Mouse (Mus musculus) myocyte (in vitro differentiated cells): ENCODE results near the gene Rpl10a. TPM values are rescaled to one million over a fixed set of nuclear protein-coding genes. Genes with fewer than 3 reads are reported as not detected.

ENCODE experiments used
- H3K27me3 ChIP-seq: one replicate; pipeline ENCODE4 v1.6.1; 2011; ENCODE audit not compliant: control insufficient read depth, insufficient read depth, insufficient read length
- H3K36me3 ChIP-seq: one replicate; pipeline ENCODE4 v1.6.1; 2011; ENCODE audit not compliant: control insufficient read depth, insufficient read depth
- H3K4me2 ChIP-seq: one replicate; pipeline ENCODE4 v1.6.1; 2011; ENCODE audit warnings: low read depth, control low read depth
- H3K4me3 ChIP-seq: one replicate; pipeline ENCODE4 v1.5.1; 2011; ENCODE audit warnings: mild to moderate bottlenecking, control low read depth, moderate library complexity
- H3K79me2 ChIP-seq: one replicate; pipeline ENCODE4 v1.6.1; 2011; ENCODE audit not compliant: control insufficient read depth, insufficient read depth
- H3ac ChIP-seq: one replicate; pipeline ENCODE4 v1.6.1; 2011; ENCODE audit not compliant: control insufficient read depth, insufficient read length
- CEBPB ChIP-seq: IDR thresholded peaks from 2 replicates; pipeline ENCODE4 v1.6.1; 2011; ENCODE audit warnings: mild to moderate bottlenecking, moderate library complexity; ENCODE audit not compliant: poor library complexity, insufficient read depth, severe bottlenecking
- E2F4 ChIP-seq: IDR thresholded peaks from one replicate; pipeline ENCODE4 v1.6.1; 2011; ENCODE audit warnings: mild to moderate bottlenecking, control low read depth, moderate library complexity; ENCODE audit not compliant: insufficient read depth
- MAX ChIP-seq: IDR thresholded peaks from one replicate; pipeline ENCODE4 v1.6.1; 2011; ENCODE audit warnings: low read depth, mild to moderate bottlenecking, control low read depth
- MYOD1 ChIP-seq, 3 experiments: IDR thresholded peaks; one replicate each; pipeline ENCODE4 v1.6.1; 2011; ENCODE audit warnings: control low read depth in 2 of 3, low read depth in 2 of 3, mild to moderate bottlenecking in 2 of 3, moderate library complexity in 1 of 3; ENCODE audit not compliant: insufficient read length in 2 of 3, control insufficient read depth in 1 of 3
- MYOG ChIP-seq, 3 experiments: IDR thresholded peaks; one replicate each; pipeline ENCODE4 v1.6.1; 2011; ENCODE audit warnings: control low read depth in 2 of 3, low read depth in 2 of 3, mild to moderate bottlenecking in 2 of 3; ENCODE audit not compliant: insufficient read length in 2 of 3, control insufficient read depth in 1 of 3, insufficient read depth in 1 of 3
- POLR2A ChIP-seq: IDR thresholded peaks from one replicate; pipeline ENCODE4 v1.6.1; 2011; ENCODE audit warnings: low read depth, mild to moderate bottlenecking, control low read depth, moderate library complexity; ENCODE audit not compliant: insufficient read length
- POLR2AphosphoS2 ChIP-seq: IDR thresholded peaks from one replicate; pipeline ENCODE4 v1.6.1; 2011; ENCODE audit warnings: low read depth, control low read depth; ENCODE audit not compliant: insufficient read length
- REST ChIP-seq: IDR thresholded peaks from one replicate; pipeline ENCODE4 v1.6.1; 2011; ENCODE audit warnings: mild to moderate bottlenecking, control low read depth, moderate library complexity; ENCODE audit not compliant: insufficient read depth, insufficient read length
- SRF ChIP-seq: IDR thresholded peaks from one replicate; pipeline ENCODE4 v1.6.1; 2011; ENCODE audit warnings: low read depth; ENCODE audit not compliant: control insufficient read depth, insufficient read length
- TCF12 ChIP-seq: IDR thresholded peaks from one replicate; pipeline ENCODE4 v1.6.1; 2011; ENCODE audit warnings: mild to moderate bottlenecking, control low read depth; ENCODE audit not compliant: poor library complexity, insufficient read depth, severe bottlenecking
- TCF3 ChIP-seq: IDR thresholded peaks from one replicate; pipeline ENCODE4 v1.6.1; 2011; ENCODE audit warnings: low read depth, control low read depth; ENCODE audit not compliant: insufficient read length
- USF1 ChIP-seq: IDR thresholded peaks from one replicate; pipeline ENCODE4 v1.6.1; 2011; ENCODE audit warnings: low read depth, mild to moderate bottlenecking, control low read depth, moderate library complexity
- polyA plus RNA-seq: library from polyadenylated mRNA; unstranded; fragments of >200 nt; fragmentation: generic; extraction: Trizol; gene quantifications from one replicate; pipeline ENCODE4 v1.2.1, GENCODE M21; 2012; ENCODE audit warnings: missing spikeins

Gene Rpl10a
- polyA plus RNA-seq, 1 experiment = 2,984 TPM

GRCm38 (mm10) chr17:28368449-28368848 is 40.2 kb downstream of the Rpl10a start:
- no peak overlapping the region for H3K4me3 ChIP-seq
- H3ac ChIP-seq = no peak overlapping the region
- peak overlapping the region; percentile 51 for H3K4me2 ChIP-seq
- no peaks in the 10 kb centered on the region for H3K79me2 ChIP-seq
- peaks cover 7% of the 10 kb centered on the region for H3K27me3 ChIP-seq
- TF ChIP-seq SRF = peak; percentile 12
- TF ChIP-seq USF1 = no peak
- no peaks in the 10 kb centered on the region for H3K36me3 ChIP-seq

GRCm38 (mm10) chr17:28369056-28369455 is 40.8 kb downstream of the Rpl10a start:
- TF ChIP-seq TCF12 (no peak), TCF3 (no peak), POLR2AphosphoS2 (no peak), MYOD1 (IDR thresholded peaks at IDR 0.05; ENCODE audit: control insufficient read depth in 1 of 3, insufficient read length in 2 of 3, low read depth in 2 of 3) (no peak), CEBPB (no peak), REST (no peak), MAX (no peak), USF1 (no peak), MYOG (IDR thresholded peaks at IDR 0.05; ENCODE audit: control insufficient read depth in 1 of 3, insufficient read depth in 1 of 3, insufficient read length in 2 of 3, low read depth in 2 of 3) (no peak), POLR2A (no peak), E2F4 (no peak), SRF (no peak)
- Histone ChIP-seq H3K4me3 (no peak overlapping the region), H3K4me2 (no peak overlapping the region), H3K27me3 (peaks cover 3% of the 10 kb centered on the region), H3ac (no peak overlapping the region), H3K79me2 (no peaks in the 10 kb centered on the region), H3K36me3 (no peaks in the 10 kb centered on the region)

GRCm38 (mm10) chr17:28371286-28371685 is 43.0 kb downstream of the Rpl10a start:
- TF ChIP-seq USF1 (no peak), MYOG (IDR thresholded peaks at IDR 0.05; ENCODE audit: control insufficient read depth in 1 of 3, insufficient read depth in 1 of 3, insufficient read length in 2 of 3, low read depth in 2 of 3) (no peak), POLR2A (no peak)
- no peaks in the 10 kb centered on the region for H3K27me3 ChIP-seq
- H3K36me3 ChIP-seq = no peaks in the 10 kb centered on the region
- H3K4me2 ChIP-seq = no peak overlapping the region
- H3ac ChIP-seq = no peak overlapping the region
- H3K4me3 ChIP-seq = no peak overlapping the region
- no peaks in the 10 kb centered on the region for H3K79me2 ChIP-seq

- Histone ChIP-seq H3K27me3 (no peaks in the 10 kb centered on the region), H3ac (no peak overlapping the region), H3K36me3 (no peaks in the 10 kb centered on the region), H3K4me2 (no peak overlapping the region), H3K79me2 (no peaks in the 10 kb centered on the region), H3K4me3 (no peak overlapping the region)
- TF ChIP-seq MAX = no peak
- TF ChIP-seq MYOD1 (IDR thresholded peaks at IDR 0.05; ENCODE audit: control insufficient read depth in 1 of 3, insufficient read length in 2 of 3, low read depth in 2 of 3) = peak in 1 of 3 experiments; percentile 59
Observed at GRCm38 (mm10) chr17:28371941-28372340, 43.7 kb downstream of the Rpl10a start.

GRCm38 (mm10) chr17:28373821-28374220 is 45.5 kb downstream of the Rpl10a start:
- no peaks in the 10 kb centered on the region for H3K36me3 ChIP-seq

DNA sequence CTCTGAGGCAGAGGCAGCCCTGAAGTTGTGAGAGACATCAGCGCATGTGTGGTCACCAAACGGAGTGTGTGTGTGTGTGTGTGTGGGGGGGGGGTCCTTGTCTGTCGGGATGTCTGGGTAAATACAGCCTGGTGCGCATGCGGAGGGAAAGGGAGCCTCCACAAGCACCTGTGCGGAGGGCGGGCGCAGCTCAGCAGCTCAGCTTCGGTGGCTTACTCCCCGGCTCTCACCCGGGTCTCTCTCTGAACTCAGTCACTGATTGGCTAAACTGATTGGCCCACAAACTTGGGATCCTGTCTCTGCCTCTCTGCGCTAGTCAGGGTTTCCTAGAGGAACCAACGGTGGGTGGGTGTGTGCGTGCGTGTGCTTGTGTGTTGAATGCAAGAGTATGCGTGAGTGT is 46.2 kb downstream of the Rpl10a start:
- no peak overlapping the region for H3K4me2 ChIP-seq

More at GRCm38 (mm10) chr17:28373821-28374220, 45.5 kb downstream of the Rpl10a start:
- Histone ChIP-seq H3K79me2 (no peaks in the 10 kb centered on the region), H3K4me3 (no peak overlapping the region), H3ac (no peak overlapping the region), H3K27me3 (no peaks in the 10 kb centered on the region), H3K4me2 (no peak overlapping the region)
- TF ChIP-seq MYOD1 (IDR thresholded peaks at IDR 0.05; ENCODE audit: control insufficient read depth in 1 of 3, insufficient read length in 2 of 3, low read depth in 2 of 3) = peak in 1 of 3 experiments; percentile 59
- peak in 1 of 3 experiments; percentile 21 for TF ChIP-seq MYOG (IDR thresholded peaks at IDR 0.05; ENCODE audit: control insufficient read depth in 1 of 3, insufficient read depth in 1 of 3, insufficient read length in 2 of 3, low read depth in 2 of 3)
- no peak for TF ChIP-seq POLR2A
- no peak for TF ChIP-seq CEBPB

More for the DNA sequence above, 46.2 kb downstream of the Rpl10a start:
- Histone ChIP-seq H3K36me3 (no peaks in the 10 kb centered on the region), H3K27me3 (no peaks in the 10 kb centered on the region), H3K4me3 (no peak overlapping the region), H3ac (no peak overlapping the region), H3K79me2 (no peaks in the 10 kb centered on the region)
- TF ChIP-seq TCF12 = no peak
- no peak for TF ChIP-seq USF1
- TF ChIP-seq REST = no peak
- no peak for TF ChIP-seq CEBPB
- no peak for TF ChIP-seq E2F4
- TF ChIP-seq TCF3 = no peak
- TF ChIP-seq MAX = no peak
